Mouse (Mus musculus) E14TG2a.4 (cell line): ENCODE results near the gene Elovl5.

Experiments
- H3K27me3 ChIP-seq: 2 replicates; pipeline ENCODE4 v1.6.1; 2014; ENCODE audit warnings: low read length, control low read depth; ENCODE audit not compliant: insufficient read depth
- H3K36me3 ChIP-seq: 2 replicates; pipeline ENCODE4 v1.6.1; 2014; ENCODE audit warnings: low read length, control low read depth; ENCODE audit not compliant: insufficient read depth
- H3K4me1 ChIP-seq: replicated peaks from 2 replicates; pipeline ENCODE4 v1.6.1; 2014; ENCODE audit warnings: low read depth, low read length, control low read depth
- H3K4me3 ChIP-seq: replicated peaks from 2 replicates; pipeline ENCODE4 v1.5.1; 2014; ENCODE audit warnings: mild to moderate bottlenecking, low read length
- H3K9me3 ChIP-seq: 2 replicates; pipeline ENCODE4 v1.6.1; 2014; ENCODE audit warnings: low read length, control low read depth
- CTCF ChIP-seq: conservative IDR thresholded peaks from 2 replicates; pipeline ENCODE4 v1.5.1; 2014; ENCODE audit warnings: low read length
- NANOG ChIP-seq: IDR thresholded peaks from 2 replicates; pipeline ENCODE4 v1.6.1; 2014; ENCODE audit warnings: borderline replicate concordance, low read length, mixed read lengths
- POU5F1 ChIP-seq: IDR thresholded peaks from 2 replicates; pipeline ENCODE4 v1.6.1; 2014; ENCODE audit warnings: low read length, borderline replicate concordance

The Elovl5 gene

DNA sequence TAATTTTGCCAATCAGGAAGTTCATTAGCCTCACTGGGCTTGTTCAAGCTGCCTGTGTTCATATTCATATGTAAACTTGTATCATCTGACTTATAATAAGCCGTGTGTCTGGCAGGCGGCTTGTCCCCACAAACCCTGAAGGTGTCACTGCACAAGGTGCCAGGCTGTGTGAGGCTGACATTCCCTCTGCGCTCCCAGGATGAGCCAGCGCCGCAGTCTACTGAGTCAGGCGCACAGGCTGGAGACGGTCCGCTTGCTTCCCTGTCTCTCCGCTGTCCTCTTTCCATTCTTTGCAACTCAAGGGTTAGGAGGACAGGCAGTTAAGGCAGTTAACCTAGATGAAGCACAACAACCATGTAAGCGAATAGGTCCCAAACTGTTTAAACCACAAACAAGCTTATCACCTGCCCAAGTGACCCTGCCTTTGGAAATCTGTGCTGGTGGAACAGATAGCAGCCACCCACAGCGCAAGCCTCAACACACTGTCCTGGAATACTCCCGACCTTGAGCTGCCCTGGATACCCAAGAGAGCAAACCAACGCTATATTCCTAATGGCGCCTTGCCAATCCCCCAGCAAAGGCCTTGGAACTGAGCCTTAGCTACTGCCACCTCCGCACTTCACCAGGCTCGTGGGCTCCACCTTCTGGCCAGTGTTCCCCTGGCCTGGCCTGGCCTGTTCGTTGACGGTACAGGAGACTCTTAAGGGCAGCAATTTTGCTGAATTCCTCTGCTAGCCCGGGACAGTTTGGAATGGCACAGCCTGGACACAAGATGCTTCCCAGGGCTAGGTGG, 89.2 kb downstream of the Elovl5 start:
- Histone ChIP-seq H3K4me3 (peak overlapping the region; percentile 54), H3K9me3 (no peaks in the 10 kb centered on the region), H3K36me3 (no peaks in the 10 kb centered on the region), H3K4me1 (peaks cover 10% of the 10 kb centered on the region), H3K27me3 (peaks cover 12% of the 10 kb centered on the region; the same call in 1 of the 2 replicates)
- TF ChIP-seq CTCF = peak; percentile 20; the same call in 1 of the 2 replicates
- TF ChIP-seq POU5F1 = no peak
- no peak for TF ChIP-seq NANOG

DNA sequence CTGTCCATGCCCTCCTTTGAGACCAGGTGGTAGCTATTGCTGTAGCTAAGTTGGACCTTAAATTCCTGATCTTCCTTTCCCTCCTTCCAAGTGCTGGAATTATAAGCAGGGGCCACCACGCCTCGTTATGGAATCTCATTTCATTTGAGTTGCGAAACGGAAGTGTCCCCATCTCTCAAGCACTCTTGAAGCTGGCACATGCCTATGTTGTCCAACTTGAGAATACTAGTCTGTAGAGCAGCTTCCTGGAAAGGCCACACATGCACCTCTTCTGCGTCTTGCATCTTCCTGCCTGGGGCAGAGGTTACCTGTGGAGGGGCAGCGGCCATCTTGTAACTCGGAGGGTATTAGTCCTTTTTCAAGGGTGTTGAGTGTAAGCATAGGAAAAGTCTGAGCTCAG, 92.2 kb downstream of the Elovl5 start:
- Histone ChIP-seq H3K36me3 (no peaks in the 10 kb centered on the region), H3K27me3 (peaks cover 12% of the 10 kb centered on the region; the same call in 1 of the 2 replicates), H3K9me3 (no peaks in the 10 kb centered on the region), H3K4me3 (no peak overlapping the region), H3K4me1 (peaks cover 10% of the 10 kb centered on the region)
- TF ChIP-seq NANOG = no peak
- no peak for TF ChIP-seq CTCF
- TF ChIP-seq POU5F1 = no peak

DNA sequence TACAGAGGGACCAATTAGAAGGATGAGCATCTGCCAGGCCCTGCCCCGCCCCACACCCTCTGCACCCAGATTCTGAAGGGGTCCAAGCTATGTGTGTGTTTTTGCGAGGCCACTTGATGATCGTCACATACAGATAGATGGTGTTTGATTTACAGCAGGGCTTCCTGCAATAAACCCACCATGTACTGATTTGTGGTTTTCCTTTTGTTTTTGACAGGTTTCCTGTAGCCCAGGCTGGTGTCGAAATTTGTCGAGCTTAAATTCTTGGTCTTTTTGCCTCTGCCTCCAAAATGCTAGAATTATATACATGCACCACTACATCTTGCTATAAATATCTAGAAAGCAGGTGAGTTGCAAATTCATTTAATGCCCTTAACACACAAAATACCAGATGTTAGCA, 93.0 kb downstream of the Elovl5 start:
- TF ChIP-seq POU5F1 = no peak
- TF ChIP-seq CTCF = no peak
- no peak for TF ChIP-seq NANOG
- Histone ChIP-seq H3K4me3 (no peak overlapping the region), H3K27me3 (peaks cover 12% of the 10 kb centered on the region; the same call in 1 of the 2 replicates), H3K36me3 (no peaks in the 10 kb centered on the region), H3K9me3 (no peaks in the 10 kb centered on the region), H3K4me1 (peaks cover 10% of the 10 kb centered on the region)

DNA sequence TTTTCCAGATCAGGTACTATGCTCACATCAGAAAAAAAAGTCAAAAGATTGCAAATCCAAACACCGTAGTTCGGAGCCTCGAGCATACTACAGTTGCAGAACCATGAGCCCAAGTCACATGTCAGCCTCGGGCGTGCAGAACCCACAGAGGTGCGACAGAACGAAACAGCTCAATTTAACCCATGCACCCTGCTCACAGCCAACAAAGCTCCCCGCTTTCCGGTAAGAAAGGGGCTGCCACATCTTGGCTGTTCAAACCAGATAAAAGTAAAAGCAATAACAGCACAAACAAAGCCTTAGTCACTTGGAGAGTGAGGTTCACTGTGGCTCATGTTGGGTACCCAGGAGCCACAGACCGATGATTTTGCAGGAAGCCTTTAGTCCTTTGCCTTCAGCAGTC, 93.5 kb downstream of the Elovl5 start:
- peaks cover 10% of the 10 kb centered on the region for H3K4me1 ChIP-seq
- no peak overlapping the region for H3K4me3 ChIP-seq
- TF ChIP-seq CTCF (no peak), NANOG (no peak), POU5F1 (no peak)
- peaks cover 12% of the 10 kb centered on the region; the same call in 1 of the 2 replicates for H3K27me3 ChIP-seq
- no peaks in the 10 kb centered on the region for H3K9me3 ChIP-seq
- H3K36me3 ChIP-seq = no peaks in the 10 kb centered on the region

DNA sequence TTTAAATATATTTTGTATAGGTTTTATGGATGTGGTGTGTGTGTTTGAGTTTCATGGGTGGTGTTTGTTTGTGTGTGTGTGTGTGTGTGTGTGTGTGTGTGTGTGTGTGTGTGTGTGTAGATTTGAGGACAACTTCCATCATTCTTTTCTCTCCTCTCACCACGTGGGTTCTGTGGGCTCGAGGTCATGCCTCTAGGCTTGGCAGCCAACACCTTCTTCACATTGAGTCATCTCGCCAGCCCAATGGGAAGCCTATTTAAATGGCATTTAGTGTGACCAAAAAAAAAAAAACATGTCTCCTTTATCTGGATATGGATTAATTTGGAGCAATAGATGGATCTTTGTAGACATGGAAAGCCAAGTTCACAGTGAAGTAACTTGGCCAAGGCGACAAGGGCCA, 94.9 kb downstream of the Elovl5 start:
- H3K4me1 ChIP-seq = peaks cover 6% of the 10 kb centered on the region
- H3K36me3 ChIP-seq = no peaks in the 10 kb centered on the region
- TF ChIP-seq CTCF = no peak
- no peak for TF ChIP-seq POU5F1
- TF ChIP-seq NANOG = no peak

DNA sequence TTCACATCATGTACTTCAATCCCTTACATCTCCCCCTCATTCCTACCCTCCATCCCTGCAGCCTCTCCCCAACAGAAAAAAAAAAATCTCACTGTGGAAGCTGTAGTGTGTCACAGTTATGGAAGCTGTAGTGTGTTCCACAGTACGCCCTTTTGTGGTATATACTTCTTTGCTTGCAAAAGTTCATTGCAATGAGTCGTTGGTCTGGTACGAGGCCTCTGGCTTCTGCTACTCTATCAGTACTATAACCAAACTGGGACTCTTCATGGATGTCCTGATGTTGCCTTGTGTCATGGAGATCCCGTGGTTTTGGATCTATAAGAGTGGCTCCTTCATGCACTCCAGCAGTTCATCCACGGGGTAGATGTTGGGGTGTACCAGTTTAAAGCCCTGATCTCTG, 95.5 kb downstream of the Elovl5 start:
- Histone ChIP-seq H3K9me3 (no peaks in the 10 kb centered on the region), H3K36me3 (no peaks in the 10 kb centered on the region), H3K27me3 (peaks cover 12% of the 10 kb centered on the region; the same call in 1 of the 2 replicates), H3K4me1 (peaks cover 6% of the 10 kb centered on the region), H3K4me3 (no peak overlapping the region)
- no peak for TF ChIP-seq CTCF
- TF ChIP-seq NANOG = no peak
- no peak for TF ChIP-seq POU5F1

More for the DNA sequence above, 94.9 kb downstream of the Elovl5 start:
- Histone ChIP-seq H3K9me3 (no peaks in the 10 kb centered on the region), H3K4me3 (no peak overlapping the region), H3K27me3 (peaks cover 12% of the 10 kb centered on the region; the same call in 1 of the 2 replicates)

DNA sequence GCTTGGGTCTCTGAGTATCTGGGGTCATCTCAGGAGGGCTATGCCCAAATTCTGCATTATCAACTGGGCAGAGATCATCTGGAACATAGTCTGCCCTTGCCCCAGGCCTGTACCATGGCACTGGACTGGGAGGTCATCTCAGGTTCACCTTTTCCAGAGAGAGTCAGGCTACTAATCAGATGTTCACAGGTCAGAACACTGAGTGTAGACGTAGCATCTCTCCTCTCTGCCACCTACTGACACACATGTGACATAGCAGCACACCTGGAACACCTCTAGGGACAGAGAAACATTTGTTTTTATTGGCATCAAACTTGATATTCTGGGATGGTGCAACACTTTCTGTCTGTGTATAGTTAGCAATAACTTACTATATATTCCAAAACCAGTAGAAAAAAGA, 96.6 kb downstream of the Elovl5 start:
- Histone ChIP-seq H3K4me1 (peaks cover 6% of the 10 kb centered on the region), H3K36me3 (no peaks in the 10 kb centered on the region), H3K9me3 (no peaks in the 10 kb centered on the region), H3K27me3 (peaks cover 10% of the 10 kb centered on the region; the same call in 1 of the 2 replicates), H3K4me3 (no peak overlapping the region)
- TF ChIP-seq CTCF (peak; percentile 31), NANOG (no peak)

DNA sequence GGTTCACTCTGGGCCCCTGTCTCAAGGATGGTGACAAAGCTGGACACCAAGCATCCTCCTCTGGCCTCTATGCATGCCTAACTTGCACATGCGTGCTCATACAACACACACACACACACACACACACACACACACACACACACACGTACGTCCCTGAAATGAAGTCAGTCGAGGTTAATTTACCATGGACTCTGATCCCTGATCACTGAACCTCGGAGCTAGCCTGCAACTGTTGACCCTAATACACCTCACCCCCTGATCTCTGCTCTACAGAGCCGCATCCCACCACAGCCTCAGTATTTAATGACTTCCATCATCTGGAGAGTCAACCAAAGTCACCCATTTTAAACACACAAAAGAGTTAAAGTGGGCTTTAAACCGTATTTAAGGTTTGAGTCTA, 98.7 kb downstream of the Elovl5 start:
- Histone ChIP-seq H3K4me3 (no peak overlapping the region), H3K36me3 (no peaks in the 10 kb centered on the region), H3K9me3 (no peaks in the 10 kb centered on the region), H3K27me3 (peaks cover 5% of the 10 kb centered on the region; the same call in 1 of the 2 replicates), H3K4me1 (peaks cover 6% of the 10 kb centered on the region)
- no peak for TF ChIP-seq NANOG
- no peak for TF ChIP-seq POU5F1
- no peak for TF ChIP-seq CTCF

DNA sequence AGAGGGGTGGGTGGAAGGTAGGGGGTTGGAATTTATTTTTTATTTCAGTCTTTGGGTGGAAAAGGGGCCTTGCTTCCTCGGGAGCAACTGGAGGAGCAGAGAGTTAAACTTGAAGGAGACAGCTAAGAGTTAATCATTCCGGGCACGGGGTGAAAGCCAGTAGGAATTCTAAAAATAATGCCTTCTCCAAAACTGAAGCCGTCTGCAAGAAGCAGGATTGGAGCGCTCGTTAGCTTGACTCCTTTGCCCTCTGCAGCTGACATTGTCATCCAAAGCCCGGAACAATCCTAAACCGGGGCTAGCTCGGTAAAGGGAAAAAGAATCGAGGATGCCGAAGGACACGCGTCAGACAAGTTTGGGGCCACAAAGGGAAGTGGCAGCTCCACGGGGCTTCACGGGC, 99.1 kb downstream of the Elovl5 start:
- H3K9me3 ChIP-seq = no peaks in the 10 kb centered on the region
- no peaks in the 10 kb centered on the region for H3K36me3 ChIP-seq
- peaks cover under 1% of the 10 kb centered on the region; the same call in 1 of the 2 replicates for H3K27me3 ChIP-seq
- TF ChIP-seq NANOG = no peak
- no peak for TF ChIP-seq POU5F1
- TF ChIP-seq CTCF = no peak
- H3K4me3 ChIP-seq = no peak overlapping the region
- peaks cover 10% of the 10 kb centered on the region for H3K4me1 ChIP-seq
